Mouse (Mus musculus) midbrain, embryonic 12.5 days (tissue): ENCODE results near the gene Aox3. TPM values are rescaled to one million over a fixed set of nuclear protein-coding genes. Genes with fewer than 3 reads are reported as not detected.

ENCODE experiments used
- ATAC-seq: fragments of 200-750 bp; cut with Nextera tagmentation; 2 replicates; pipeline ENCODE4 v1.8.0; 2017; ENCODE audit warnings: low read depth, moderate TSS enrichment, moderate library complexity; ENCODE audit not compliant: low FRiP score
- H3K27ac ChIP-seq: fragments of 300-500 bp; sonication (generic); replicated peaks from 2 replicates; pipeline ENCODE4 v1.5.1; 2016; ENCODE audit warnings: mild to moderate bottlenecking
- H3K27me3 ChIP-seq: fragments of 300-500 bp; sonication (generic); 2 replicates; pipeline ENCODE4 v1.6.1; 2016; ENCODE audit warnings: mild to moderate bottlenecking
- H3K36me3 ChIP-seq: fragments of 300-500 bp; sonication (generic); 2 replicates; pipeline ENCODE4 v1.6.1; 2016
- H3K4me1 ChIP-seq: fragments of 300-500 bp; sonication (generic); 2 replicates; pipeline ENCODE4 v1.6.1; 2016
- H3K4me2 ChIP-seq: fragments of 300-500 bp; sonication (generic); replicated peaks from 2 replicates; pipeline ENCODE4 v1.6.1; 2016; ENCODE audit warnings: mild to moderate bottlenecking, moderate library complexity
- H3K4me3 ChIP-seq: fragments of 300-500 bp; sonication (generic); 2 replicates; pipeline ENCODE4 v1.5.1; 2016; ENCODE audit warnings: mild to moderate bottlenecking
- H3K9ac ChIP-seq: fragments of 300-500 bp; sonication (generic); replicated peaks from 2 replicates; pipeline ENCODE4 v1.6.1; 2016; ENCODE audit warnings: mild to moderate bottlenecking, moderate library complexity
- H3K9me3 ChIP-seq: fragments of 300-500 bp; sonication (generic); 2 replicates; pipeline ENCODE4 v1.6.1; 2016; ENCODE audit warnings: mild to moderate bottlenecking
- WGBS: fragments of 180-500 bp; shearing (Covaris S2); methylation state at CpG from one replicate; pipeline ENCODE4 v1.1.7; 2016; 5-methylcytosine and 5-hydroxymethylcytosine counted together
- polyA plus RNA-seq: library from polyadenylated mRNA; unstranded; fragments of >200 nt; fragmentation: Nextera tagmentation; extraction: Ambion mirVana; gene quantifications from 2 replicates; pipeline ENCODE4 v1.2.1, GENCODE M21; 2016

Aox3 gene
- polyA plus RNA-seq, 1 experiment from 2014 or later, result 0.04 TPM

DNA sequence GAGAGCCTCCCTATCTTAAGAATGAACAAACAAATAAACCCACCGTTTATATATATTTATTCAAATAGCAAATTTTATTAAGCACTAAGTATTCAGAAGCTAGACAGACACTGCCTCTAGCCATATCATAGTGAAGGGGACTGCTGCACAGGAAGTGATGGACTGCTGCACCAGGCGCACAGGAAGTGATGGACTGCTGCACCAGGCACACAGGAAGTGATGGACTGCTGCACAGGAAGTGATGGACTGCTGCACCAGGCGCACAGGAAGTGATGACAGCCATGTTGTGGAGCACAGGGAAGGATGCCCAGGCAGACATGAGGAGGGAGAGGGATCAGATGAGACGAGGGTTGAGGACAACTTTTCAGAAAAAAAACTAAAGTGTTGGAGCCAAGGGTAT, 102.4 kb downstream of the Aox3 start:
- Histone ChIP-seq H3K9me3 (no peaks in the 10 kb centered on the region), H3K4me2 (no peak overlapping the region), H3K4me3 (no peak overlapping the region), H3K36me3 (no peaks in the 10 kb centered on the region), H3K9ac (no peak overlapping the region), H3K4me1 (no peaks in the 10 kb centered on the region), H3K27me3 (no peaks in the 10 kb centered on the region), H3K27ac (no peak overlapping the region)
- no peak for ATAC-seq
- WGBS, result 95% methylated on average over 4 of the region's 4 CpGs

DNA sequence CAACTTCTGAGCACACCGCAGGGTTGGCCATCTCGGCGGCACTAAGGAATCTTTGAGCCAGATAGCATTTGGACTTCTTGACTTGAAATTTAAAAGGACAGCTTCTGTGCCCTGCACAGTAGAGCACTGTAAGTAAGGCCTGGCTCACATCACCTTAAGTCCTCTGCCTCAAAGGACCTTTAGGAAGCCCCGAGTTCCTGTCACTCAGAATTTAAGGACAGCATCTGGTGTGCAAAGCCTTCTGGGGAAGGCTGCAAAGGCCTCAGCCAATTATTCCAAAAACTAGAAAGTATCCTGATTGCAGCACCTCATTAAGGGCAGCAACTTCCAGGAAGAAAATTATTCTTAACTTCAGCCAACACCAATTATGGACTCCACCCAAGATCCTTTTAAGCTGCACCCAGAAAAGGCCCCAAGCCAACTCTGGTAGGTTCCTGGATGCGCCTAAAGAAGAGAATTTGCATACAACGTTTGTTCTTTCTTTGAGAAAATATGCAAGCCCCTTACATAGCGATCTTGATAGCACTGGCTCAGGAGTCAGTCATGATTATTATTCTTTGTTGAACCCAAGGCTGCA, 103.1 kb downstream of the Aox3 start:
- 84% methylated on average over 7 of the region's 7 CpGs for WGBS
- H3K27me3 ChIP-seq, result no peaks in the 10 kb centered on the region
- no peak overlapping the region for H3K27ac ChIP-seq
- no peaks in the 10 kb centered on the region for H3K4me1 ChIP-seq
- no peak overlapping the region for H3K9ac ChIP-seq
- ATAC-seq, result no peak
- H3K4me2 ChIP-seq, result no peak overlapping the region
- H3K4me3 ChIP-seq, result no peak overlapping the region
- no peaks in the 10 kb centered on the region for H3K36me3 ChIP-seq
- no peaks in the 10 kb centered on the region for H3K9me3 ChIP-seq

DNA sequence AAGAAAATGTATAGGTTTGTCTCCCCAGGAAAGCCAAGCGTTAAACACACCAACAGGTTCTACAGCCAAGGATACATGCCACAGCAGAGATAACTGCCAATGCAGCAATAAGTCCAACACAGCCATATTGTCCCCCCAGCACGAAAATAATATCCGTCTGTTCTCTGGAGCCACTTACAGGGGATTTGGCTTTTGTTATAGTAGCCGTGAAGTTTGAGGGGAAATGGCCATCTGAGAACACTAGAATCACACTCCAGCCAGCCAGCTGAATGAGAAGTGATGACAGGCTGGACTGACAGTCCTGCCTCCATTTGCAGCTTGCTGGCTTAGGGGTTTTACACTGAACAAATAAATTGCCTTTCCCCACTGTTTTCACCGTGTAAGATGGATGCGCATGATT, 108.1 kb downstream of the Aox3 start:
- H3K27me3 ChIP-seq, result no peaks in the 10 kb centered on the region
- no peak overlapping the region for H3K4me2 ChIP-seq
- H3K4me3 ChIP-seq, result no peak overlapping the region
- no peak for ATAC-seq
- no peaks in the 10 kb centered on the region for H3K36me3 ChIP-seq
- H3K4me1 ChIP-seq, result no peaks in the 10 kb centered on the region
- H3K27ac ChIP-seq, result no peak overlapping the region
- H3K9me3 ChIP-seq, result no peaks in the 10 kb centered on the region
- WGBS, result 71% methylated on average over 6 of the region's 6 CpGs
- no peak overlapping the region for H3K9ac ChIP-seq

DNA sequence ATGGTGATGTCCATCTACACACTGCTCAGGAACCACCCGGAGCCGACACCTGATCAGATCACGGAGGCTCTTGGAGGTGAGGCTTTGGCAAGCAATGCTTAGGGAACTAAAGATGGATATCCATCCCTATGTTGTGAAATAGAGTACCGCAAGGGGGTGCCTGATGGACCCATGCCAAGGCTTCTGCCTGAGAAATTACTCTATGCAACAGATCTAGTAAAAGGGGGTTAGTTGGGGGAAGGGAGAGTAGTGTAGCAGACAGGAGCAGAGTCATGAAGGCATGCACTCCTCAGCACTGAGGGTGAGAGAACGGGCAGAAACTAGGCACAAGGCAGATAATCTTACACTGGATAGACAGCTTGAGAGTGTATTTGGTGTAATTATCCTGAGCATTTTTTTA, 108.9 kb downstream of the Aox3 start:
- Histone ChIP-seq H3K27me3 (no peaks in the 10 kb centered on the region), H3K4me1 (no peaks in the 10 kb centered on the region), H3K9ac (no peak overlapping the region), H3K9me3 (no peaks in the 10 kb centered on the region), H3K4me3 (no peak overlapping the region), H3K4me2 (no peak overlapping the region), H3K36me3 (no peaks in the 10 kb centered on the region), H3K27ac (no peak overlapping the region)
- no peak for ATAC-seq
- 92% methylated on average over 5 of the region's 5 CpGs for WGBS

DNA sequence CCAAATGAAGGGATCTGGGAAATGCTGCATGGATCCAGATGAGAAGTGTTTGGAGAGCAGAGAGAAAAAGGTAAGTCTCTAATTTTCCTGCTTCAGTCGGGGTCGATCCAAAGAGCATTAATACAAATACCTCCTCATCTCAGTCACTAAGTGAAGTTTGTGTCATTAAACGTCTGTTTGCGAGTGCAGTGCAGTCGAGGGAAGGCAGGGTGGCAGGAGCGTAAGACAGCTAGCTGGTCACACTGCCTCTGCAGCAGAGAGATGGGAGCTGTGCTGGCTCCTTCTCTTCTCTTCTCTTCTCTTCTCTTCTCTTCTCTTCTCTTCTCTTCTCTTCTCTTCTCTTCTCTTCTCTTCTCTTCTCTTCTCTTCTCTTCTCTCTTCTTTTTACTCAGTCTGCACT, 115.2 kb downstream of the Aox3 start:
- Histone ChIP-seq H3K4me2 (no peak overlapping the region), H3K36me3 (no peaks in the 10 kb centered on the region), H3K27ac (no peak overlapping the region), H3K9me3 (no peaks in the 10 kb centered on the region), H3K4me1 (no peaks in the 10 kb centered on the region), H3K4me3 (no peak overlapping the region), H3K9ac (no peak overlapping the region), H3K27me3 (no peaks in the 10 kb centered on the region)
- no peak for ATAC-seq
- 79% methylated on average over 6 of the region's 6 CpGs for WGBS

DNA sequence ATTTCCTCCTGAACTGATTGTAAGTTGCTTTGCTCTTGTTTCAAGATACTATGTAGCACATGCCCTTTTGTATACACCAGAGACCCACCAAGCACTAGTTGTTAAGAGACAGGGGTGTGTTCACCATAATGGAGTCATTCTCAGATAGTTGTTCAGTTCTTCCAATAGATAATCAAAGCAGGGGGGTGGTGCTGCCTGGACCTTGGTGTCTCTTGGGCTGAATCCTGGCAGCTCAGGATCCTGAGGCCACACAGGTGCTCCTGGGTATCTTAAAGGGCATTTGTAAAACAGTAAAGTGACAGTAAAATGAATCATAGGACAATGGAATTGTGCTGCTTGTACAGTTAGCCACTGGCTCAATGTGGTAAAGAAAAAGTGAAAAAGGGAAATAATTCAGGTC, 116.0 kb downstream of the Aox3 start:
- Histone ChIP-seq H3K27ac (no peak overlapping the region), H3K27me3 (no peaks in the 10 kb centered on the region), H3K36me3 (no peaks in the 10 kb centered on the region), H3K4me3 (no peak overlapping the region), H3K9me3 (no peaks in the 10 kb centered on the region), H3K4me1 (no peaks in the 10 kb centered on the region), H3K9ac (no peak overlapping the region), H3K4me2 (no peak overlapping the region)
- ATAC-seq, result no peak

DNA sequence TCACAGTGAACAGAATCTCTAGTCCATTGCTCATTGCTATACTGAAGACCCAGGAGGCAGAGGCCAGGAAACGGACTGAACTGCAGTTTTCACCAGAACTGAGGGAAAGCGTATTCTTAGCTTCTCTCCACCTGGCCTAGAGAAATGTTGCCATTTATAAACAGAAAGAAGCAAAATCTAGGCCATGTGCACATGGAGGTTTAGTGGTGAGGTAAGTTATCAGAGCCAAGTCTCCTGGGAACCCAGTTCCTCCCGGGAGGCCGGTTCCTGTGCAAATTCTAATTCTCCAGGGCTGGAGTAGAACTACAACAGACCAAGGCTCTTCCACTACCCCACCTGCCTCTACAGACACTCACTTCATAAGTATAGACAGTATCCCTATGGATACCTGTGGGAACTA, 116.8 kb downstream of the Aox3 start:
- no peak overlapping the region for H3K4me3 ChIP-seq
- H3K9ac ChIP-seq, result no peak overlapping the region
- no peaks in the 10 kb centered on the region for H3K4me1 ChIP-seq
- 84% methylated on average over 4 of the region's 4 CpGs for WGBS
- H3K4me2 ChIP-seq, result no peak overlapping the region
- no peaks in the 10 kb centered on the region for H3K36me3 ChIP-seq
- ATAC-seq, result no peak
- H3K27me3 ChIP-seq, result no peaks in the 10 kb centered on the region
- H3K9me3 ChIP-seq, result no peaks in the 10 kb centered on the region
- H3K27ac ChIP-seq, result no peak overlapping the region

DNA sequence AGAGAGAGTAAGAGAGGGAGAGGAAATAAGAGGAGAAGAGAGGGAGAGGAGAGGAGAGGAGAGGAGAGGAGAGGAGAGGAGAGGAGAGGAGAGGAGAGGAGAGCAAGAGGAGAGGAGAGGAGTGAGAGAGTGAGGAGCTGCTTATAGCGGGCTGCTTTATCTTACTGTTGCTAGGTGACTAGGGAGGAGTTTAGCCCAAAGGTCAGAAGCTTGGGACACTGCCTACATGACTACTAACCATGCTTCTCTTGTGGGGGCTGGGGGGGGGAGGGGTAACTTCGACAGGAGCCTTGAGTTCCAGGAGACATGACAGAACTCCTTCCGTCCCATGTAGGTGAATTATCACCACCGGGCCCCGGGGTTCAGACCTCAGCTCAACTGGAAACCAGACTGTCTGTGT, 117.6 kb downstream of the Aox3 start:
- WGBS, result 58% methylated on average over 5 of the region's 5 CpGs
- ATAC-seq, result no peak
- no peak overlapping the region for H3K27ac ChIP-seq

DNA sequence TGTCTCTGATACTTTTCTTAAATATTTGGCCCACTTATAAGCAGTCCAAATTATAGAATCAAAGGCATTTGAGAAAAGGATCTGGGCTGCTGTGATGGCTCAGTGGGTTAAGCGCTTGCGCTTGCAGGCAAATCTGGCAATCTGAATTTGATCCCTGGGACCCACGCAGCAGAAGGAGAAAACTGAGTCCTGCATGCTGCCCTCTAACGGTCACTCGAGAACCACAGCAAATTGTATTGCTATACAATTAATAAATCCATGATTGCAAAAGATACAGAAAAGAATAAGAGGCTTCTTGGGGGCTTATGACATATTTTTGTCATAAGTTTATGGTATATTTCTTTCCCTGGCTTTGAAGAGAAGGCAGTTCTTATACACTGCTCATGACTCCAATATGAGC, 122.5 kb downstream of the Aox3 start:
- 55% methylated on average over 5 of the region's 5 CpGs for WGBS
- H3K9me3 ChIP-seq, result no peaks in the 10 kb centered on the region
- no peak overlapping the region for H3K27ac ChIP-seq
- no peak overlapping the region for H3K4me2 ChIP-seq
- no peak overlapping the region for H3K9ac ChIP-seq
- no peak overlapping the region for H3K4me3 ChIP-seq
- no peak for ATAC-seq
- H3K36me3 ChIP-seq, result no peaks in the 10 kb centered on the region
- no peaks in the 10 kb centered on the region for H3K4me1 ChIP-seq
- no peaks in the 10 kb centered on the region for H3K27me3 ChIP-seq

More for the DNA sequence above, 117.6 kb downstream of the Aox3 start:
- H3K27me3 ChIP-seq, result no peaks in the 10 kb centered on the region
- no peak overlapping the region for H3K4me3 ChIP-seq
- H3K4me1 ChIP-seq, result no peaks in the 10 kb centered on the region
- H3K9ac ChIP-seq, result no peak overlapping the region
- H3K4me2 ChIP-seq, result no peak overlapping the region
- H3K9me3 ChIP-seq, result no peaks in the 10 kb centered on the region
- no peaks in the 10 kb centered on the region for H3K36me3 ChIP-seq

DNA sequence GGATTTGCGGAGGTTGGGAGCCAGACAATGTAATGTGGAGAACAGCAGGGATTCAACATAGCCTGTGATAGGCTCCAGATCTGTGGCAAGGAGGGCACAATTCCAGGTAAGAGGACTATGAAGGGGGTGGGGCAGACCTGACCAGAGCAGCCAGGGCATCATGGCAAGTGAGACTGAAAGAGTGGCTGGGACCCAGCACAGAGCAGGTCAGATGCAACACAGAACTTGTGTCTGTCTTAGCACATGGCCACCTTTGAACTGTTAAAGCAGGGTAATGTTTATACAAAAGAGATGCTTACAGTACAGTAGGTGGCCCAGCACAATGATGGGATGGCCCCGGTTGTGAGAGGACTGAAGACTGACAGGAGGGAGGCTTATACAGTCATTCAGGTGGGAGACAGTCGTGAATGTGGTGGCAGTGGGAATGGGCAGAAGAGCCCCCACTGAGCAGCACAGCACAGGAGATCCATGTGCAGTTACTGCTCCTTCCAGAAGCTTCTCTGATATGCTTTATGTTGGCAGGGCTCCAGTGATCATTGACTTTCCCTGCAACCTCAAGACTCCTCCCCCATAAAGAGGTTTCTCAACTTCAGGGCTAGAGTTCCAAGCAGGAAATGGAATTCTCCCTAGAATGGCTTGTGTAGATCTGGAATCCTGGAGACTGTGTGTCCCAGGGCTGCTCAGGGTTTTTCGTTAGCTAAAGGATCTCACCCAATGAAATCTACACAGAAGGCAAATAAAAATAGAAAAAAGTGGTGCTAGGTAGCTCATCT, 124.8 kb downstream of the Aox3 start:
- no peak for ATAC-seq
- no peaks in the 10 kb centered on the region for H3K27me3 ChIP-seq
- no peak overlapping the region for H3K27ac ChIP-seq
- H3K9ac ChIP-seq, result no peak overlapping the region
- no peaks in the 10 kb centered on the region for H3K4me1 ChIP-seq
- WGBS, result 71% methylated on average over 4 of the region's 4 CpGs
- no peak overlapping the region for H3K4me3 ChIP-seq
- H3K36me3 ChIP-seq, result no peaks in the 10 kb centered on the region
- H3K9me3 ChIP-seq, result no peaks in the 10 kb centered on the region
- H3K4me2 ChIP-seq, result no peak overlapping the region

DNA sequence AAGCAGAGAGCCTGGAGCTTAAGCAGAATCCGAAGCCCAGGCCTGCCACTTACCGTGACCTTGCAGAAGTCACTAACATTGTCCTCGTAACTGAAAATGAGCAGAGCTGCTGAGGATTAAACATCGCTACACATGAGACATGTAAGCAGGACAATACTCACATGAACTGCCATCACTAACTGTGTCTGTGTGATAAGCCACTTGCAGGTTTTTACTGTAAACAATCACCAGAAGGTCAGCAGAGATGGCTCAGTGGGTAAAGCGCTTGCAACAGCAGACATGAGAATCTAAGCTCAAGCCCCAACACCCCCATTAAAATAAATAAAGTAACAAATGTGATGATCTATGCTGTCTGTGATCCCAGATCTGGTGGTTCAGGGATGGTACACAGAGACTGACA, 125.5 kb downstream of the Aox3 start:
- Histone ChIP-seq H3K9ac (no peak overlapping the region), H3K4me3 (no peak overlapping the region), H3K9me3 (no peaks in the 10 kb centered on the region), H3K27ac (no peak overlapping the region), H3K4me1 (no peaks in the 10 kb centered on the region), H3K4me2 (no peak overlapping the region), H3K36me3 (no peaks in the 10 kb centered on the region), H3K27me3 (no peaks in the 10 kb centered on the region)
- 88% methylated on average over 5 of the region's 5 CpGs for WGBS
- ATAC-seq, result no peak

DNA sequence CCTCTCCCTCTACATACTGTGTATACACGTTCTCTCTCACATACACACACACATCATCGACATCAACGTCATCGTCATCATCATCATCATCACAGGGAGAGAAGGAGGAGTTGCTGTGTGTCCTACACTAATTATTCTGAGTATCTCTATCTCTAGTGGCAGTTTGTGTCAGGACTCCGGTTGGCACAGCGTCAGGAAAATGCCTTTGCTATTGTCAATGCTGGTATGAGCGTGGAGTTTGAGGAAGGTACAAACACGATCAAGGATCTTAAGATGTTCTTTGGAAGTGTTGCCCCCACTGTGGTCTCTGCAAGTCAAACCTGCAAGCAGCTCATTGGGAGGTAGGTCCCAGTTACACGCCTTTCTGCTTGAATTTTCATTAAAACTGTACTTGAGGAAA, 126.0 kb downstream of the Aox3 start:
- Histone ChIP-seq H3K9ac (no peak overlapping the region), H3K4me1 (no peaks in the 10 kb centered on the region), H3K9me3 (no peaks in the 10 kb centered on the region), H3K27me3 (no peaks in the 10 kb centered on the region), H3K4me3 (no peak overlapping the region), H3K36me3 (no peaks in the 10 kb centered on the region), H3K27ac (no peak overlapping the region), H3K4me2 (no peak overlapping the region)
- no peak for ATAC-seq
- 90% methylated on average over 9 of the region's 9 CpGs for WGBS

DNA sequence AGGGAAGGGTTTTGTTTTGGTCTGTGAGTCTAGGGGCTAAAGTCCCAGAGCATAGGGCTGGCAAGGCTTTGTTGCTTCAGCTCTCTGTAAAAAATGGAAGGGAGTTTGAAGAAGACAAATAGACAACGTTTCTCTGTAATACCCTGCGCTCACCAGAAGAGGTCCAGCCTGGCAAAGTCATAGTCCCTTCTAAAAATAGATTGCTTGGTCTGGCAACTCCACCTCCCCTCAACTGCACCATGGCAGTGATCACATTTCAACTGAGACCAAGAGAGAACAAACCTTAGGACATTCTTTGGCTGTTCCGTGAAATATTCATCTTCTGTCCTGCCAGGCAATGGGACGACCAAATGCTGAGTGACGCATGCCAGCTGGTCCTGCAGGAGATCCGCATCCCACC, 127.4 kb downstream of the Aox3 start:
- Histone ChIP-seq H3K27ac (no peak overlapping the region), H3K4me3 (no peak overlapping the region), H3K4me1 (no peaks in the 10 kb centered on the region), H3K36me3 (no peaks in the 10 kb centered on the region), H3K9me3 (no peaks in the 10 kb centered on the region), H3K27me3 (no peaks in the 10 kb centered on the region), H3K4me2 (no peak overlapping the region), H3K9ac (no peak overlapping the region)
- WGBS, result 79% methylated on average over 6 of the region's 6 CpGs
- no peak for ATAC-seq
